Mouse (Mus musculus): ENCODE measurements around the gene Gal3st2c. TPM values are rescaled to one million over a fixed set of nuclear protein-coding genes. Genes with fewer than 3 reads are reported as not detected.
"Not testable (repeated sequence)": the region's sequence is repeated elsewhere in the genome, so short reads cannot be mapped to it uniquely, and the experiment has no call there.

Gal3st2c gene
- polyA plus RNA-seq, 1 experiment from 2014 or later: not detected

- Histone ChIP-seq H3K27me3 (replicated peaks) (no peaks in the 10 kb centered on the region; the same call in 1 of the 2 replicates), H3K4me3 (no peak overlapping the region), H3K9me3 (no peaks in the 10 kb centered on the region), H3K27ac (replicated peaks) (no peak overlapping the region), H3K4me2 (no peak overlapping the region), H3K4me1 (peaks cover 14% of the 10 kb centered on the region), H3K36me3 (no peaks in the 10 kb centered on the region), H3K9ac (no peak overlapping the region)
- ATAC-seq (ENCODE audit: extremely low read depth, insufficient number of reproducible peaks, low FRiP score, low TSS enrichment): no peak
- WGBS: 79% methylated on average over 5 of the region's 5 CpGs
Observed at GRCm38 (mm10) chr1:94051104-94051503, 60.8 kb downstream of the Gal3st2c start.

DNA sequence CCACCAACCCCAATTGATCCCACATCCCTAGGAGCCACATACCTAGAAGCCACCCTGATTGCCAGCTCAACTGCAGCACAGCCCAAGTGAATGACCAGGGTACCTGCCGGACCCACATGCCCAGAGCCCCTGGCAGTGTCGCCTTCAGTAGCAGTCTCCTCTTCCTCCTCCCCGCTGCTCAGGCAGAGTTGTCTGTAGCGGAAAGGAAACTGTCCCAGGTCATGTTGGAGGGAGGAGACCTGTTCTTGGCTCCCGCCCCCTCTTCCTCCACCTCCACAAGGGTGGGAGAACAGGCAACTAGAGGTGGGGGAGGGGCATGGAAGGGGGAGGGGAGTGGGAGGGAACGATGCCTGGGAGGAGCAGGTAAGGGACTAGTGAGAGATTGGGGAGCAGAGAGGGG lies 62.1 kb downstream of the Gal3st2c start, which contains the start of gene Pdcd1:
Gene Pdcd1 (minus strand): TSS at position 181 of the 400 bp plus-strand sequence.
- ATAC-seq (ENCODE audit: extremely low read depth, insufficient number of reproducible peaks, low FRiP score, low TSS enrichment): no peak
- 40% methylated on average over 6 of the region's 6 CpGs for WGBS
- Histone ChIP-seq H3K27me3 (replicated peaks) (no peaks in the 10 kb centered on the region; the same call in 1 of the 2 replicates), H3K27ac (replicated peaks) (no peak within 1 kb of the TSS), H3K4me1 (peaks cover 14% of the 10 kb centered on the region), H3K4me3 (no peak within 1 kb of the TSS), H3K9ac (no peak within 1 kb of the TSS), H3K4me2 (no peak within 1 kb of the TSS), H3K9me3 (no peaks in the 10 kb centered on the region), H3K36me3 (no peaks in the 10 kb centered on the region)

DNA sequence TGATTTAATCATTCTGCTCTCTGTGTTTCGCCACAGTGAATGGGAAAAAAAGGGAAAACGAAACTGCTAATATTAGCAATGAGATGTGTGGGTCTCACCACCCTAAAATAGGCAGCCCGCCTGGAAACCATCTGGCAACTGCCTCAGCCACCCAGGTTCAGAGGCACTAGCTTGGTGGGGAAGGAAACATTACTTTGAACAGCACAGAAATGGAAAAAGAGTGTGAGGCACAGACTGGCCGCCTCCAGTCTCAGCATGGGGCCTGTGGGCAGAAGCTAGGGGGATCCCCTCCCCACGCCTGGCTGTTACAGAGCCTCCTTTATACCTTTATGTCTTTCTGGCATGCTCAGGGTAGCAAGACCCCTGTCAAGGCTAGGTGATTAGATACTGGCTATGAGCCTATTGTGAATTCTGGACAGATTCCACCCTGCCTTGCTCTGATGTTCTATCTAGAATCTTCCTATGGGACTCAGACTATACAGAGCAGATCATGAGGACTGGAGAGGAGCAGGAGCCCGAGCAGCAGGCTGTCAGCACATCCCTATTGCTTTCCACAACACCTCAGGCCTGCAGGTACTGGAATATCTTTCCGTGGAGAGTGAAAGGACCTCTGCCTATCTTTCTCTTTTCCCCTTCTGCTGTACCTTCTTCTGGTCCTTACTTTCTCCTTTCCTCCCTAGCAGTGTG lies 63.4 kb downstream of the Gal3st2c start:
- Histone ChIP-seq H3K27me3 (replicated peaks) (no peaks in the 10 kb centered on the region; the same call in 1 of the 2 replicates), H3K4me2 (no peak overlapping the region), H3K36me3 (no peaks in the 10 kb centered on the region), H3K4me1 (peaks cover 14% of the 10 kb centered on the region), H3K4me3 (no peak overlapping the region), H3K9ac (no peak overlapping the region), H3K27ac (replicated peaks) (no peak overlapping the region), H3K9me3 (no peaks in the 10 kb centered on the region)
- 45% methylated on average over 7 of the region's 7 CpGs for WGBS
- peak; percentile 25; the same call in 1 of the 2 replicates for ATAC-seq (ENCODE audit: extremely low read depth, insufficient number of reproducible peaks, low FRiP score, low TSS enrichment)

- no peak overlapping the region for H3K4me3 ChIP-seq
- 69% methylated on average over 1 of the region's 1 CpGs for WGBS
- H3K27me3 ChIP-seq (replicated peaks): no peaks in the 10 kb centered on the region; the same call in 1 of the 2 replicates
- no peak overlapping the region for H3K4me2 ChIP-seq
- H3K36me3 ChIP-seq: no peaks in the 10 kb centered on the region
- H3K27ac ChIP-seq (replicated peaks): no peak overlapping the region
- no peak overlapping the region for H3K9ac ChIP-seq
- no peaks in the 10 kb centered on the region for H3K9me3 ChIP-seq
- peaks cover 14% of the 10 kb centered on the region for H3K4me1 ChIP-seq
- no peak for ATAC-seq (ENCODE audit: extremely low read depth, insufficient number of reproducible peaks, low FRiP score, low TSS enrichment)
Observed at GRCm38 (mm10) chr1:94054481-94054880, 64.2 kb downstream of the Gal3st2c start.

DNA sequence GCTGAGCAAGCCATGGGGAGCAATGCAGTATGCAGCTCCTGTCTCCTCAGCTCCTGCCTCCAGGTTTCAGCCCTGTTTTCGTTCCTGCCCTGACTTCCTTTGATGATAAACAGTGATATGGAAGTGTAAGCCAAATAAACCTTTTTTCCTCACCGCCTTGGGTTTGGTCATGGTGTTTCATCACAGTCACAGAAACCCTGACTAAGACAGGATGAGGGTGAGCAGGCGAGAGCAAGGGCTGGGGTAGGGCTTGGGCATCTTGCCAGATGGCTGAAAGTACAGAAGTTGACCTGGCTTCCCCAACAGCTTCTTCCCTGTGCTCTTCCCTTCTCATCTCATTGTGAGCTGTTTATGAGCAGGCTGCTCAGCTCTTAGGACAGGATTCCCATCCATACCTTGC lies 65.7 kb downstream of the Gal3st2c start:
- H3K4me2 ChIP-seq: no peak overlapping the region
- H3K9me3 ChIP-seq: no peaks in the 10 kb centered on the region
- no peaks in the 10 kb centered on the region for H3K36me3 ChIP-seq
- no peak for ATAC-seq (ENCODE audit: extremely low read depth, insufficient number of reproducible peaks, low FRiP score, low TSS enrichment)
- no peak overlapping the region for H3K27ac ChIP-seq (replicated peaks)
- WGBS: 40% methylated on average over 3 of the region's 3 CpGs
- H3K4me1 ChIP-seq: peaks cover 14% of the 10 kb centered on the region
- no peaks in the 10 kb centered on the region; the same call in 1 of the 2 replicates for H3K27me3 ChIP-seq (replicated peaks)
- H3K9ac ChIP-seq: no peak overlapping the region
- no peak overlapping the region for H3K4me3 ChIP-seq

GRCm38 (mm10) chr1:94057401-94057800 lies 67.1 kb downstream of the Gal3st2c start:
- peaks cover 11% of the 10 kb centered on the region for H3K4me1 ChIP-seq

DNA sequence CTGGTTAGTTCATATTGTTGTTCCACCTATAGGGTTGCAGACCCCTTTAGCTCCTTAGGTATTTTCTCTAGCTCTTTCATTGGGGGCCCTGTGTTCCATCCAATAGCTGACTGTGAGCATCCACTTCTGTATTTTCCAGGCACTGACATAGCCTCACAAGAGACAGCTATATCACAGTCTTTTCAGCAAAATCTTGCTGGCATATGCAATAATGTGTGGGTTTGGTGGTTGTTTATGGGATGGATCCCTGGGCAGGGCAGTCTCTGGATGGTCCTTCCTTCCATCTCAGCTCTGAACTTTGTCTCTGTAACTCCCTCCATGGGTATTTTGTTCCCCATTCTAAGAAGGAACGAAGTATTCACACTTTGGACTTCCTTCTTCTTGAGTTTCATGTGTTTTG lies 68.0 kb downstream of the Gal3st2c start:
- H3K4me3 ChIP-seq; H3K9ac ChIP-seq; ATAC-seq (ENCODE audit: extremely low read depth, insufficient number of reproducible peaks, low FRiP score, low TSS enrichment); H3K4me1 ChIP-seq; H3K27ac ChIP-seq (replicated peaks); H3K9me3 ChIP-seq; H3K36me3 ChIP-seq; H3K27me3 ChIP-seq (replicated peaks); H3K4me2 ChIP-seq: not testable (repeated sequence)
- WGBS: 67% methylated on average over 1 of the region's 1 CpGs

More at GRCm38 (mm10) chr1:94057401-94057800, 67.1 kb downstream of the Gal3st2c start:
- 77% methylated on average over 2 of the region's 2 CpGs for WGBS
- Histone ChIP-seq H3K27me3 (replicated peaks) (no peaks in the 10 kb centered on the region; the same call in 1 of the 2 replicates), H3K9ac (no peak overlapping the region), H3K36me3 (no peaks in the 10 kb centered on the region), H3K4me3 (no peak overlapping the region), H3K4me2 (no peak overlapping the region), H3K27ac (replicated peaks) (no peak overlapping the region), H3K9me3 (no peaks in the 10 kb centered on the region)
- no peak for ATAC-seq (ENCODE audit: extremely low read depth, insufficient number of reproducible peaks, low FRiP score, low TSS enrichment)

Other genes starting within 250 kb of the Gal3st2c start
- 51.0 and 58.6 TPM in 2 replicates for gene Atg4b, start 239.0 kb upstream of the Gal3st2c start, polyA plus RNA-seq (2015; fragmentation: Nextera tagmentation; extraction: Ambion mirVana)
- gene Thap4, start 235.6 kb upstream of the Gal3st2c start, polyA plus RNA-seq (2015; fragmentation: Nextera tagmentation; extraction: Ambion mirVana): 50.8 and 54.4 TPM in 2 replicates
- 154 and 178 TPM in 2 replicates for gene Dtymk, start 188.6 kb upstream of the Gal3st2c start, polyA plus RNA-seq (2015; fragmentation: Nextera tagmentation; extraction: Ambion mirVana)
- 12.2 and 12.5 TPM in 2 replicates for gene Ing5, start 186.5 kb upstream of the Gal3st2c start, polyA plus RNA-seq (2015; fragmentation: Nextera tagmentation; extraction: Ambion mirVana)
- gene D2hgdh, start 165.6 kb upstream of the Gal3st2c start, polyA plus RNA-seq (2015; fragmentation: Nextera tagmentation; extraction: Ambion mirVana): 12.5 and 13.0 TPM in 2 replicates
- 0.15 TPM in 1 of 2 replicates, not detected in the other for gene Gal3st2, start 129.2 kb upstream of the Gal3st2c start, polyA plus RNA-seq (2015; fragmentation: Nextera tagmentation; extraction: Ambion mirVana)
- gene Gal3st2b, start 72.2 kb upstream of the Gal3st2c start, polyA plus RNA-seq (2015; fragmentation: Nextera tagmentation; extraction: Ambion mirVana): not detected in 2 replicates
- gene Neu4, start 29.9 kb downstream of the Gal3st2c start, polyA plus RNA-seq (2015; fragmentation: Nextera tagmentation; extraction: Ambion mirVana): 0.09 TPM in 1 of 2 replicates, not detected in the other
- gene Pdcd1, start 62.0 kb downstream of the Gal3st2c start, polyA plus RNA-seq (2015; fragmentation: Nextera tagmentation; extraction: Ambion mirVana): 0.19 and 0.43 TPM in 2 replicates